Mouse (Mus musculus) adrenal gland, postnatal 14 days (tissue): ENCODE measurements around the gene Nbl1. TPM values are rescaled to one million over a fixed set of nuclear protein-coding genes. Genes with fewer than 3 reads are reported as not detected.

Experiments used
- DNase-seq: peaks from one replicate; pipeline ENCODE4 v3.0.0; 2021; ENCODE audit warnings: mixed read lengths
- long read RNA-seq, 2 experiments: library from polyadenylated mRNA; stranded (forward); transcript quantifications; one replicate each; pipeline ENCODE4 v2.0.0; 2021
- total RNA-seq: library from RNA; stranded (reverse); gene quantifications from 2 replicates; pipeline ENCODE4 v1.2.3, GENCODE M21; 2021

Nbl1 gene
- total RNA-seq: 33.7 and 39.8 TPM in 2 replicates
- long read RNA-seq, experiment 1, transcript Nbl1-201 (4 exons, 1,793 nt): major isoform, 46 of 54 reads
- long read RNA-seq, experiment 1, partial matches to known transcripts: 2 of 54 reads
- long read RNA-seq, experiment 1, other reads (novel, unspliced or antisense): 6 of 54 reads
- long read RNA-seq, experiment 2, transcript Nbl1-201 (4 exons, 1,793 nt): major isoform, 30 of 41 reads
- long read RNA-seq, experiment 2, partial matches to known transcripts: 1 of 41 reads
- long read RNA-seq, experiment 2, other reads (novel, unspliced or antisense): 10 of 41 reads

DNA sequence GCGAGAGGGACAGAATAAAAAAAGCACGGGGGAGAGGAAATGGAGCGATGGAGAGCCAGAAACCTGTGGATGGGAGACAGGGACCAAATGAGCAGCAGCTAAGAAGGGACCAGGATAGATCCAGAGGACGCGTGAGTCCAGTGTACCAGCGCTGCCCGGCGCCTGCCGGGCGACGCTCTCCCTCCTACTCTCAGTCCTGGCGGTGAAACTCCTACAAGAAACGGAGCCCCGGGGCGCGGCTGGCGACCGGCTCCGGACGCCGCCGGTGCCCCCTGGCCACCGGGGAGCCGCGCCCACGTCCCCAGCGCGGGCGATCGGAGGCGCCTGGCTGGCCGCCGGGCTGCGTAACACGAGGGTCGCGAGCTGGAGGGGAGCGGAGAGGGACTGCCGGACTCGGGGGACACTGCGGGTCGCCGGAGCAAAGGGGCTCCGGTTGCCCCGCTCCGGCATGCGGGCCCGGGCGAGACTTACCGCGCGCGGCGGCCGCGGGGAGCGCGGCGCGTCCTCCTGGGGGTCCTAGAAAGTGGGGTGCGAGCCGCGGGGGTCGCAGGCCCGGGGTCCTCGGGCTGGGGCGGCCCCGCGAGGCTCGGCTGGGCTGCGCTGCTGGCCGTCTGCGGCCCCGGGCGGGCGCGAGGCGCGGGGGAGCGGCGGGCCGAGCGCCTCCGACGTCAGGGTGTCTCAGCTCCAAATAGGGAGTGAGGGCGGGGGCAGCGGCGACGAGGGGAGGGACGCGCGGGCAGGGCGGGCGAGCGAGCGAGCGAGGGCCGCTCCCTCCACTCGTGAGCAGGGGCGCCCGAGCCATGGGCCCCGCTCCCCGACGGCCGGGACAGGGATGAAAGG is at the start of gene Nbl1:
Gene Nbl1 (minus strand): TSS at position 638 of the 840 bp plus-strand sequence.
- DNase-seq: peak; percentile 83

- DNase-seq: no peak
Measured at GRCm38 (mm10) chr4:139141785-139142184, 49.0 kb upstream of the Nbl1 start.

DNA sequence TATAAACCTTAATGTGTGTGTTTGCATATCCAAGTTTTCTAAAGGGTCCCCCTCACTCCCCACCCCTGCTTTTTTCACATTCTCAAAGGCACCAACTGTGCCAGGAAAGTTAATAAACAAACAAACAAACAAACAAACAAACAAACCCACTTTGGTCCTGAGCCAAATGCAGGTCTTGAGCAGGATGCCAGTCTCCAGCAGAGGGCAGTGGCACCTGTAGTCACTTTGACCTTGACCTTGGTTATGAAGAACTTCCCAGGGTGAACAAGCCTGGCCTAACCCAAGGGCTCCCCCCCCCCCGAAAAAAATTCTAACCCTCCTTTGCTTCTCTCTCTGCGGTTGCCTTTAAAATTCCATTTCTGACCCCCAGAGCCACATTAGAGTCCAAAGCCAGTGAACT is 47.5 kb upstream of the Nbl1 start:
- DNase-seq: no peak

DNA sequence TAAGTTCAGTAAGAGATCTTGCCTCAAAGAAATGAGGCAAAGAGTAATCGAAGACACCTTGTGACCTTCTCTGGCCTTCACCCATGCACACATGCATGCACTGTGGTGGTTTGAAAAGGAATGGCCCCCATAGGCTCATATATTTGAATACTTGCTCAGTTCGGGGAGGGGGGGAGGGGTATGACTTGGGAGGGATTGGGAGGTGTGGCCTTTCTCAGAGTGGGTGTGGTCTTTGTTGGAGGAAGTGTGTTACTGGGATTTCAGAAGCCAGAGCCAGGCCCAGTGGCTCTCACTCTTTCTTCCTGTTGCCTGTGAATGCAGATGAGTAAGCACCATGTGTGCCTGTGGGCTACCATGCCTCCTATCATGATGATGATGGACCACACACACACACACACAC is 43.2 kb upstream of the Nbl1 start:
- no peak for DNase-seq

- no peak for DNase-seq
Measured at GRCm38 (mm10) chr4:139133109-139133508, 40.3 kb upstream of the Nbl1 start.

DNA sequence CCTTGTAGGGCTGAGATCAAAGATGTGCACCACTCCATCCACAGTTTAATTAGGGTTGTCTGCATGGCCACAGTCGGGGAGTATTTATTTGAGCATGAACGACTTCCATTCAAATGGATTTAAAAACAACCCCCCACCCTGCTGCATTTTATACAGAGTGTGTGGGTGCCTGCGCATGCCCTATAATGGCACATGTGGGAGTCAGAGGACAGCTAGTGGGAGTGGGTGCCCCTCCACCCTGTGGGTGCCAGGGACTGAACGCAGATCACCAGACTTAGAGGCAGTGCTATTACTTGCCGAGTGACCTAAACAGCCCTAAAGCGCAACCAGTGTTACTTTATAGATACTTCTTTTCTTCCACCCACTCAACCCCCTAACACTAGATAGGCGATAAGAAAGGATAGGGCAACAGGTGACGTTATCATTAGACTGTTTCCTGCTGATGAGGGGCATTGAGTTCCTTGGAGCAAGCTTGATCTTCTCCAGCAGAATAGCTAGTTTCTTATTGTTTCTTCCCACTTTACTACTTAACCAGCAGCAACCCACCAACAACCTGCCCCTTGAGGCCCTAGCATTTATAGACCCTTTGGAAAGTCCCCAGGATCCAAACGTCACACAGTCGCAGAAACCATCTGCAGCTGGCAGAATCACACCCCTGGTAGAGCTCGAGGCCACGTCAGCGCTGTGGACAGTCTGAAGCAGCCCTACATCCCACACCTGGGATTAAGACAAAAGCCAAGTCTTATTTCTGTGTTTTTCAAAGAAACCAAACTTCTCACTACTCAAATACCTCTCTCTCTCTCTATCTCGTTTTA is 39.3 kb upstream of the Nbl1 start:
- no peak for DNase-seq

- peak; percentile 99 for DNase-seq
Measured at GRCm38 (mm10) chr4:139130701-139131549, 38.1 kb upstream of the Nbl1 start, which contains the start of gene Minos1. Gene Minos1, minus strand, starts transcription at chr4:139131113.

DNA sequence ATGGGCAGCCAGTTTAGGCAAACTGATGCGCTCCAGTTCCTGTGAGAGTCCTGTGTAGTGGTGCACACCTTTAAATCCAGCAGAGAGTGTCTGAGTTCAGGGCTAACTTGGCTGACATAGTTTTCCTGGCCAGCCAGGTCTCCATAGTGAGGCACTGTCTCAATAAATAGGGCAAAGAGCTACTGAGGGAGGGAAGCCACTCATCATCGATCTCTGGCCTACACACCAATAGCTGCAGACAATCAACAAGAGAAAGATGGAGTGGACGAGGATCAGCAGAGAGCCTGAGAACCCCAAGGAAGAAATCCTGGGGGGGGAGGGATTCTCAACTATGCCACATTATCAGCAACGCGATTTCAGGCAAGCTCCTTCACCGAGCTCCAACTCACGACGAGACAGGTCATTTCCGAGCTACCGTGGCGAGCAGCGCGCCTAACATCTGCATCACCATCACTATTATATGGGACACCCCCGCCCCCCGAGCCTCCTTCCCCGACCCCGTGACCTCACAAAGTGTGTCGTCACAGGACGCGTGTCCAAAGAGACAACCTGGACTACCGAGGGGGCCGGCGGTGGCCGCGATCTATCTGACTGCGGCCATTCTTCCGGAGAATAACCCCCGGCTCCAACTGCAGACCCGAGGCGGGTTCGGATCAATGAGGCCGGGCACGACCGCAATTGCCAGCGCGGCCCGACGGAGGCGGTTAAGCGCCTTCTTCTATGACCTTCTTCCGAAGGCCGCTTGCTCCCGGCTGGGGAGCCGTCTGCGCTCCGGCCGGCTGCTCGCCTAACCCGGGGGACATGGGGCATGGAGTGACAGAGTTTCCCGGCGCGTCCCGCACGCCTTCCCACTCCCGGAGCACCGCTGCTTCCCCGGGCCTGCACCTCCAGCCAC is 37.3 kb upstream of the Nbl1 start:
- peak; percentile 77 for DNase-seq

DNA sequence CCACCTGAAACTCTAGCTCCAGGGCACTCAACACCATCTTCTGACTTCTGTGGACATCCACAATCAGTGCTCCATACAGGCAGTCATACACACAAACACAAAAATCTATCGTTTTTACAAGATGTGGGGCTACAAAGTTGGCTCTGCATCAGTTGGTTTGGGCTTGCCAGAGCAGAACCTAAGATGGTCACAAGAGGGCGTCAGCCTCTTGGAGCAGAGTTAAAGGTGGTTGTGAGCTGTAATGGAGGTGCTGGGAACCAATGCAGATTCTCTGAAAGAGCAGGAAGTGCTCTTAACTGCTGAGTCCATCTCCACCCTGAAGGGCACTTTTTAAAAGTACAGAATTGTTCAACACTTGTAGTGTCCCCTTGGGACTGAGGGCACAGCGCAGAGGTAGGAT is 33.7 kb upstream of the Nbl1 start:
- no peak for DNase-seq

- no peak for DNase-seq
Measured at GRCm38 (mm10) chr4:139124940-139125339, 32.1 kb upstream of the Nbl1 start.

DNA sequence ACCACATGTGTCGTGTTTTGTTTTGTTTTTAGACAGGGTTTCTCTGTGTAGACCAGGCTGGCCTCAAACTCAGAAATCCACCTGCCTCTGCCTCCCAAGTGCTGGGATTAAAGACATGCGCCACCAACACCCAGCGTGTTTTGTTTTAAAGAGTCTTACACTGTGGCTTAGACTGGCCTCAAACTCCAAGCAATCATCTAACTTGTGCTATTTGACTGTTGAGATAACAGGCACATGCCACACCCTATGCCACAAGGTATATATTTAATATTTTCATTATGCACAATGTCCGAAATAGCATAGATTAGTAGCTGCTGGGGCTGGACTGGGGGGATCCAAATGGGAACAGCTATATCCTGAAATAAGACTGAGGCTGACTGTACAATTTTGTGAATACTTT is 29.8 kb upstream of the Nbl1 start:
- no peak for DNase-seq

DNA sequence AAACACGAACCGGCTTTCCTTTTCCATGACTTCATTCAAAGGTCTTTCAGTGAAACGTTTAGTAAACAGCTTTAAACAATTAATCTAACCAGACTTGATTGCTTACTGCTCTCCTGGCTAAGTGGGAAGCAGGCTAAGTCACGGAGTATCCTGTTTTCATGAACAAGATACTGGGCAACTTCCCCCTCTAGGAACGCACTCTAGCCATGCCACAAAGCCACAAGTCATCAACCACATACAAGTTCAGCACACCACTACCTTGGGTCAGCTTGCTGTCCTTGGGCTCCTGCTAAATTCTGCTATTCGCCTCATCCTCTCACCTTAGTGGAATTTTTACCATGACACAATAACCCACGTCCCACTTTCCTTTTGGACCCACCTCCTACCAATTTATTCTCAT is 28.2 kb upstream of the Nbl1 start:
- no peak for DNase-seq

GRCm38 (mm10) chr4:139120281-139120814 is 27.6 kb upstream of the Nbl1 start:
- no peak for DNase-seq

DNA sequence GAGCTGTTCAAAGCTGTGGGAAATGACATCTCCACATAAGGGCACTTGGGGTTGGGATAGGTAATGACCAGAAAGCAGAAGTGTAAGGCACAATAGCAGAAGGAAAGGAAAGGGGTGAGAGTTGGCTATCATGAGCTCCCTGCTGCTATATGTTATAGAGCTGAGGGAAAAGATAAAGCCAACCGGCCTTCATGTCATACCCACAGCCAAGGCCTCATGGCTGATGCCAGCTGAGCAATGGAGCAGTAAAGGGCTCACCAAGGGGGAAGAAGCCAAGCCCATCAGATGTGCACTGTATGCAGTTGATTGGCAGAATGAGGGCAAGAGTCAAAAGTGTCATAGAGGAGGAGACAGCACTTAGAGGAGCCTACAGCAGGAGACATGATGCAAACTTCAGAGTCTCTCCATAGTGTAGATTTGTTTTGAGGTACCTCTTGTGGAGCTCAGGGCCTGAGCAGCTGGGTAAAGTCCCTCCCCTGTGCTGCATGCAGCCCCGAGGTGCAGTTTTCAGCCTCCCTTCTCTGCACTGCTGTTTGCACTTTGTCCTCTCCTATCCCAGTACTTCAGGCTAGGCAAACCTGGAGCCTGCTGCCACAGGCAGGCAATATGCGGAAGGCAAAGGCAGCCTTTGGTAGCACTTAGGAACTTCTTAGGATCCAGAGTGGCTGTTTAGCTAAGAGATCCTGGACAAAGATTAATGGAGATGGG is 23.7 kb upstream of the Nbl1 start:
- peak; percentile 23 for DNase-seq

DNA sequence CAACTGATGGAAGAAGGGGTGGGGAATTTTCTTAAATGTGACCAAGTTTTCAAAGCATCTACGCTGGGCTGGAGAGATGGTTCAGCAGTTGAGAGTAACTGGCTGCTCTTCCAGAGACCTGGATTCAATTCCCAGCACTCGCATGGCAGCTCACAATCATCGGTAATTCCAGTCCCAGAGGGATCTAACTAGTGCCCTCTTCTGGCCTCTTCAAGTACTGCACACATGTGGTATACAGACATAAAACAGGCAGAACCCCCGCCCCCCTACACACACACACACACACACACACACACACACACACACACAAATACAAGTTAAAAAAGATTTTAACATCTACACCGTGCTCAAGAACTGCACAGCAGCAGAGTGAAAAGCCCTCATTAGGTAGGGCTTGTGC is 22.9 kb upstream of the Nbl1 start:
- peak; percentile 37 for DNase-seq

GRCm38 (mm10) chr4:139112482-139112881 is 19.7 kb upstream of the Nbl1 start:
- no peak for DNase-seq

DNA sequence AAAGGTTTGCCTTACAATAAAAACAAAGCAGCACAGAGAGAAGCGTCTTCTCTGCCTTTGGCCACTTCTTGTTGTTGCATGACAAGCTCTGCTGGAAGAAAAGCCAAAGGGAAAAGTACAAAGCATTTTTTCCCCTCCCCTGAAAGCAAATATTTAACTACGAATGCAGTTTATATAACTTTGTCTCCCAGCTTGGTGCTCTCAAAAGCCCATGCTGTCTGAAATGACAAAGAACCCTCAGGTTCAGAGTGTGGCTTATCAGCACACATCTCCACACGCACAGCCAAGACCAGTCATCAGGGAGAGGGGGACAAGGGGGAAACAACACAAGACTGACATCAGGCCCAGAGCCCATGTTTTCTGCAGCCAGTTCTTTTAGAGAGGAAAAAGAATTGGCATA is 18.6 kb upstream of the Nbl1 start:
- no peak for DNase-seq

- DNase-seq: no peak
Measured at GRCm38 (mm10) chr4:139110858-139111257, 18.1 kb upstream of the Nbl1 start.

DNA sequence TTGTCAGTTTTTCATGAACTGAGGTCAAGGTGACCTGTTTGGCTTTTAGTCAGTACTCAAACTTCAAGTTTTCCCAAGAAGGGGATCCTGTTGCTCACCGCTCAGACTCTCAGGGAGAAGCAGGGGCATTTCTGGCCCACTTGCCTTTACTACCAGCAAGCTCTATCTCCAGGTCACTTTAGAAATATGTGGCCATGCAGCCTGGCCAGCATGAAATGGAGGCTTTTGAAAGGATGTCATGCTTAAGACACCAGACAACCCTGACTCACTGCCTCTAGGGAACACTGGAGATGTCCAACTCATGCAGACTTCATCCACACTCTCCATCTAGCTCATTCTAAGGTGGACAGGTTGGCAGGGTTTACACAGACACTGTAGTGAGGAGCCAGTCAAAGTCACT is 12.7 kb upstream of the Nbl1 start:
- DNase-seq: no peak

GRCm38 (mm10) chr4:139101546-139101945 is 8.8 kb upstream of the Nbl1 start:
- DNase-seq: no peak
